Mouse (Mus musculus): ENCODE measurements around the gene Orai2.
"Not testable (repeated sequence)": the region's sequence is repeated elsewhere in the genome, so short reads cannot be mapped to it uniquely, and the experiment has no call there.

DNA sequence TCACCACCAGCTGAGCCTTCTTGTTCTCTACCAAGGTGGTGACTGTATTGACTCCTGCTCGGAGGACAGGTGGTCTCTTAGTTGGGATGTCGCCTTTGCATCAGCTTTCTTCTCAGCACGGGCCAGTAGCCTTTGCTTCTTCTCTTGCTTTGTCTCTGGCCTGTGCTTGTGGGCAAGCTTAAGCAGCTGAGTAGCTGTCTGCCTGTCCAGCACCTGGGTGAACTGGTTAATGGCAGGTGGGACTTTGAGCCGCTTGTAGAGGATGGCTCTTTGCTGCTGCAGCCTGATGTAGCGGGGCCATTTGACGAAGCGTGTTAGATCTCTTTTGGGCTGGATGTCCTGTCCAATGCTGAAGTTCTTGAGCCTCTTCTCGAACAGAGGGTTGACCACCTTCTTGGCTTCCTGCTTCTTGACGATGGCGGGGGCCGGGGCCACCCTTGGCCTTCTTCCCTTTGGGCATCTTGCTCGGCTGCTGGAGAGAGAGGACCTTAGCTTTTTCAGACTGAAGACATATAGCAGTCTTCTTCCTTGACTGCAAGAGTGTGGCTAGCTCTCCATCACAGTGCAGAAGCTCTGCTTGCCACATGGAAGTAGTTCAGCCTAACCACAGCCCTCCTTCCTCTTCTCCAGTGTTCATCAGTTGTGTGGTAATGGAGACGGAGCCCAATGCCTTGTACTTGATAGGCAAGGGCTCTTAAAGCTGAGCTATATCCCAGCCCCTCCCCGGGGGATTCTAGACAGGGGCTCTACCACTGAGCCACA, 41.0 kb upstream of the Orai2 start:
- not testable (repeated sequence) for TF ChIP-seq CTCF (IDR thresholded peaks at IDR 0.05; ENCODE audit: low read depth, low read length); POLR2A (IDR thresholded peaks at IDR 0.05; ENCODE audit: borderline replicate concordance, low read depth, low read length)

Measured in bone marrow macrophage, adult 2 months (primary cell).